Mouse (Mus musculus): Measurements from ENCODE around the gene Tnfsf10.

The Tnfsf10 gene

GRCm38 (mm10) chr3:27323551-27323950 is 6.7 kb downstream of the Tnfsf10 start:
- H3K27me3 ChIP-seq (ENCODE audit: control insufficient read depth, insufficient read depth, low read length, poor library complexity, severe bottlenecking) = no peaks in the 10 kb centered on the region
- DNase-seq (ENCODE audit: low read depth, low spot score) = no peak
- no peaks in the 10 kb centered on the region; the same call in 1 of the 2 replicates for H3K36me3 ChIP-seq (ENCODE audit: control insufficient read depth, insufficient read depth, low read length, poor library complexity, severe bottlenecking)

DNA sequence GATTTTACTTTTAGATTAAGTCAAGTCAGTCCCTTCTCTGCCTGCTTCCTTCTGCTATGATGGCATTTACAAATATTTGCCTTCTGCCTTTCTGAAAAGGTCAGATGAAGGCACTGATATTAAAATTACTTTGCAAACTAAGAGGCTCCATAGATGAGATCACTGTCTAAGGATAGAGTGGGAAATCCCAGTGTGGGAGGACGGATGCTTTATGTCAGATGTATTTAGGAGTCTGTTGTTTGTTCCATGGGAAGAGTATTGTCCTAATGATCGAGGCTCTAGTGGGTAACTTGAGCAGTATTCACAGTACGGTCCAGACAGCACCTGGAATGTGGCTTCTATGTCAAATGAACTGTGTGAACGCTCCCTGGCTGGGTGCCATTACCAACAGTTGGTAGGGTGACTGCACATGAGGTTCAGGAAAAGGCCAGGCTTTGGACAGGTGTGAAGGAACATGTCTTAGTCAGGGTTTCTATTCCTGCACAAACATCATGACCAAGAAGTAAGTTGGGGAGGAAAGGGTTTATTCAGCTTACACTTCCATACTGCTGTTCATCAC is 9.9 kb downstream of the Tnfsf10 start:
- no peaks in the 10 kb centered on the region; the same call in 1 of the 2 replicates for H3K36me3 ChIP-seq (ENCODE audit: control insufficient read depth, insufficient read depth, low read length, poor library complexity, severe bottlenecking)
- no peak for DNase-seq (ENCODE audit: low read depth, low spot score)
- no peaks in the 10 kb centered on the region for H3K27me3 ChIP-seq (ENCODE audit: control insufficient read depth, insufficient read depth, low read length, poor library complexity, severe bottlenecking)

DNA sequence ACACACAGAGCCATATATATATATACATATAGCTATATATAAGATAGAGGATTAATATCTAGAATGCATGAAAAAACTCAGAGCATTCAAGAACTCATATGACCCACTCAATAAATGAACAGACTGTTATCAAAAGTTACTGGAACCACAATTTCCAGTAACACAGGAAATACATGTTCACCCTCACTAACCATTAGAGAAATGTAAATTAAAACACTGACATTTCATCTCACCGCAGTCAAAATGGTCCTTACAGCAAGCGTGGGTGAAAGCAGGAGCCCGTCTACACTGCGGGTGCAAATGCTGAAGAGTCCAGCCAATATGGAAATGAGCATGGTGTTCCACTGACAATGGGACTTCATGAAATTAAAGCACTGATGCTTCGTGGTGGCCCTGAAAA is 13.9 kb downstream of the Tnfsf10 start:
- Histone ChIP-seq H3K27me3 (ENCODE audit: control insufficient read depth, insufficient read depth, low read length, poor library complexity, severe bottlenecking) (no peaks in the 10 kb centered on the region), H3K36me3 (ENCODE audit: control insufficient read depth, insufficient read depth, low read length, poor library complexity, severe bottlenecking) (no peaks in the 10 kb centered on the region)
- DNase-seq (ENCODE audit: low read depth, low spot score) = no peak

DNA sequence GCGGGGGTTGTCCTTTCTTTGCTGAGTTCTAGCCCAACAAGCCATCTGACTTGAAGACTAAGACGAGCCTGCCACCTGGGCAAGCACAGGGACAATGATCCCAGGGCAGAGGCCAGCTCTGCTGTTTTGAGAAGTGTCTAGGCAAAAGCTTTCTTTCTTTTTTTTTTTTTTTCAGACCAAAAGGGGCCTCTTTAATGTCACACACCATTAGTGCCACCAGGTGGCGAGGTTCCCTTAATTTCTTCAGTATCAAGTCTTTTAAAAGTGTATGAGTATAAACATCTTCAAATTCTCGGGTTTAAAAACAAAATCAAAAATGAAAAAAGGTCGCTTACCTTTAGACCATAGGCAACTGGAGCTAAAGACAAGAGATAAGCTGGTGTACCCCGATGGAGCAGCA is 21.6 kb downstream of the Tnfsf10 start:
- DNase-seq (ENCODE audit: low read depth, low spot score) = peak; percentile 22
- no peaks in the 10 kb centered on the region for H3K36me3 ChIP-seq (ENCODE audit: control insufficient read depth, insufficient read depth, low read length, poor library complexity, severe bottlenecking)
- H3K27me3 ChIP-seq (ENCODE audit: control insufficient read depth, insufficient read depth, low read length, poor library complexity, severe bottlenecking) = no peaks in the 10 kb centered on the region

DNA sequence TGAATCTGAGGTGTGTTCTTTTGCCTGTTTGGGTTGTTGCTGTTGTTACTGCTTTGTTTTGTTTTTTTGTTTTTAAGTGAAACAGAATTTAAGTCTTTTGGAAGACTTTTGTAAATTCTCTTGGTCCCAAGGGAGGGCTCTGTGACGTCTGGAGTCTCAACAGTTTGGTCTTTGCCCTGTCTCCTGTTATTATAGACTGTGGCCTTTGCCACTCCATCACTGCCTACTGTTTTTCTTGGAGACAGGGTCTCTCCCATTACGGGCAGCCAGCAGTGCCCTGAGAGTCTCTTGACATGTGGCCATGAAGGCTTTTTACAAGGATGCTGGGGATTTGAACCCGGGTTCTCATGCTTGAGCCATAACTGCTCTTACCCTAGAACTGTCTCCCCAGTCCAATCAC is 22.1 kb downstream of the Tnfsf10 start:
- H3K27me3 ChIP-seq (ENCODE audit: control insufficient read depth, insufficient read depth, low read length, poor library complexity, severe bottlenecking) = no peaks in the 10 kb centered on the region
- no peak for DNase-seq (ENCODE audit: low read depth, low spot score)
- no peaks in the 10 kb centered on the region for H3K36me3 ChIP-seq (ENCODE audit: control insufficient read depth, insufficient read depth, low read length, poor library complexity, severe bottlenecking)

- Histone ChIP-seq H3K36me3 (ENCODE audit: control insufficient read depth, insufficient read depth, low read length, poor library complexity, severe bottlenecking) (no peaks in the 10 kb centered on the region), H3K27me3 (ENCODE audit: control insufficient read depth, insufficient read depth, low read length, poor library complexity, severe bottlenecking) (no peaks in the 10 kb centered on the region)
- DNase-seq (ENCODE audit: low read depth, low spot score) = no peak
These were observed 23.9 kb downstream of the Tnfsf10 start for GRCm38 (mm10) chr3:27340757-27341156.

- no peak for DNase-seq (ENCODE audit: low read depth, low spot score)
- Histone ChIP-seq H3K36me3 (ENCODE audit: control insufficient read depth, insufficient read depth, low read length, poor library complexity, severe bottlenecking) (no peaks in the 10 kb centered on the region), H3K27me3 (ENCODE audit: control insufficient read depth, insufficient read depth, low read length, poor library complexity, severe bottlenecking) (no peaks in the 10 kb centered on the region)
These were observed 25.6 kb downstream of the Tnfsf10 start for GRCm38 (mm10) chr3:27342462-27342861.

DNA sequence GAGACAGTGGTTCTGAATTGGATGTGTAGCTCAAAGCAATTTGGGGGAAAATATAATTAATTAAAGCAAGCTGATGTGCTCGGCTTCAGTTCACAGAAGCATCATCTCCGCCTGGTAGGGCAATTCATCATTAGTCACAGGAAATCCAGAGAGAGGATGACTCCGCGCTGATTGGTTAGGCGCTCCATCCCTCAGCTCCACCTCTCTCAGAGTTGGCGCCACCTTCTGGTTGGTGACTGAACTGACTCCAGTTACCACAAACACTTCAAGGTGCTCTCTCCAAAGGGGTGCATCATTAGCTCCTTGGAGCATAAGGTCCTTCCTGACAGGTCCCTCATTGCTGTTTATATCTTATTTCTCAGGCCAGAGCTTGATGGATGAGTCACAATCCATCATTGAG is 28.7 kb downstream of the Tnfsf10 start:
- Histone ChIP-seq H3K36me3 (ENCODE audit: control insufficient read depth, insufficient read depth, low read length, poor library complexity, severe bottlenecking) (no peaks in the 10 kb centered on the region), H3K27me3 (ENCODE audit: control insufficient read depth, insufficient read depth, low read length, poor library complexity, severe bottlenecking) (no peaks in the 10 kb centered on the region)
- peak; percentile 75 for DNase-seq (ENCODE audit: low read depth, low spot score)

DNA sequence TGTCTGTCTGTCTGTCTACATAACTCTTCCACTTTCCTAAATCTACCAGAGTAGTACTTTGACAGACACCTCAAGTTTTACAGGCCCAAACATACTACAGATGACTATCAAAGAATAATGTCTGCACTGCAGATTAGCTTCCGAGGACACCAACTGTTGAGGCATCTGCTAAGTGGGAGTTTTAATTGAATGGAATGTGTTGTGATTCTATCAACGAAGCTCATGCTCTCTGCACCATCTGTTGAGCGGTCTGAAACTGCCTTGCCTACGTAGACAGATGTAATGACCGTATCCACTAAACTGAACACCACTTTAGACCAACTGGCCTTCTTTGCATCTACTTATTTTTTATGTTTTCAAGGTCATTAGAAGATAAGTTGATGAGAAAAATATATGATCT is 31.6 kb downstream of the Tnfsf10 start:
- Histone ChIP-seq H3K27me3 (ENCODE audit: control insufficient read depth, insufficient read depth, low read length, poor library complexity, severe bottlenecking) (no peaks in the 10 kb centered on the region), H3K36me3 (ENCODE audit: control insufficient read depth, insufficient read depth, low read length, poor library complexity, severe bottlenecking) (no peaks in the 10 kb centered on the region)
- no peak for DNase-seq (ENCODE audit: low read depth, low spot score)

DNA sequence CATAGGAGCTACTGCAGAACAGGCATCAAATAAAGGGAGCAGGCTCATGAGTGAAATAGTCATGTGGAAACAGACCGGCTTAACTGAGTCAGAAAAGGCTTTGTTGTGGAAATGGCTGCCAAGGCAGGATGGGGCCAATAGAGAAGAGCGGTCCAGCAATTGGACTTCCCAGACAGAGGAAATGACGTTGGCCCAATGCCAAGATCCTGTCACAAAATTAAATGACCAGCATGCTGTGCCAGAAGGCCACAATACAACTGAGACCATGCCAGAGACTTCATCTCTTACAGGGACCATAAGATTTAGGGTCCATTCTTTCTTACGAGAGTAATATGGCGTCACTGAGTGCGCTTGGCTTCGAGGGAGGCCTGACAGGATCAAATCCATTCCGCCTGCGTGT is 34.3 kb downstream of the Tnfsf10 start:
- H3K36me3 ChIP-seq (ENCODE audit: control insufficient read depth, insufficient read depth, low read length, poor library complexity, severe bottlenecking) = no peaks in the 10 kb centered on the region
- no peak for DNase-seq (ENCODE audit: low read depth, low spot score)

DNA sequence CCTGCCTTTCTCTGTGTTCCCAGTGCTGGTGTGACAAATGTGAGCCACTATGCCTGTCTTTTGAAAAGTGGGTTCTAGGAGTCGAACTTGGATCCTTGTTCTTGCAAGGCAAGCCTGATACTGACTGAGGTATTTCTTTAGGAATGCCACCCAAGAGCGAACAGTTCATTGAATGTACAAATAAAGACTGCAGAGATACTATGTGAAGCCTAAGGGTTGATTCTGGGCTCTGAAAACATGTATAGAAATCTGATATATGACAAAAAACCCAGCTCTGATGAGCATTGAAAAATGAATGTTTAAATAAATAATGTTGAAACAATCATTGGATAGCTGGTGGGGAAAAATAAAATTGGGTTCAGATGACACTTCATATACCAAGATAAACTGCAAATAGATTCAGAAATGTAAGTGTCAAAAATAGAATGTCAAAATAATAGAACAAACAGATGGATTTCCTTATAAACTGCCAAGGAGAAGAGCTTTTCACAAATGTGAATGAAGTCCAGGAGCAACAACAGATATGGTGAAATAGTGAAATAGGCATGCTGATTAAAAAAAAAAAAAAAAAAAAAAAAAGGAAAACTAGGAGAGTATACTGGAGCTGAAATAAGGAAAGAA is 42.4 kb downstream of the Tnfsf10 start:
- Histone ChIP-seq H3K36me3 (ENCODE audit: control insufficient read depth, insufficient read depth, low read length, poor library complexity, severe bottlenecking) (no peaks in the 10 kb centered on the region), H3K27me3 (ENCODE audit: control insufficient read depth, insufficient read depth, low read length, poor library complexity, severe bottlenecking) (peaks cover 3% of the 10 kb centered on the region; the same call in 1 of the 2 replicates)
- DNase-seq (ENCODE audit: low read depth, low spot score) = no peak

More for the DNA sequence above, 34.3 kb downstream of the Tnfsf10 start:
- H3K27me3 ChIP-seq (ENCODE audit: control insufficient read depth, insufficient read depth, low read length, poor library complexity, severe bottlenecking) = no peaks in the 10 kb centered on the region

GRCm38 (mm10) chr3:27370125-27370524 is 53.3 kb downstream of the Tnfsf10 start:
- no peaks in the 10 kb centered on the region for H3K27me3 ChIP-seq (ENCODE audit: control insufficient read depth, insufficient read depth, low read length, poor library complexity, severe bottlenecking)
- H3K36me3 ChIP-seq (ENCODE audit: control insufficient read depth, insufficient read depth, low read length, poor library complexity, severe bottlenecking) = no peaks in the 10 kb centered on the region

DNA sequence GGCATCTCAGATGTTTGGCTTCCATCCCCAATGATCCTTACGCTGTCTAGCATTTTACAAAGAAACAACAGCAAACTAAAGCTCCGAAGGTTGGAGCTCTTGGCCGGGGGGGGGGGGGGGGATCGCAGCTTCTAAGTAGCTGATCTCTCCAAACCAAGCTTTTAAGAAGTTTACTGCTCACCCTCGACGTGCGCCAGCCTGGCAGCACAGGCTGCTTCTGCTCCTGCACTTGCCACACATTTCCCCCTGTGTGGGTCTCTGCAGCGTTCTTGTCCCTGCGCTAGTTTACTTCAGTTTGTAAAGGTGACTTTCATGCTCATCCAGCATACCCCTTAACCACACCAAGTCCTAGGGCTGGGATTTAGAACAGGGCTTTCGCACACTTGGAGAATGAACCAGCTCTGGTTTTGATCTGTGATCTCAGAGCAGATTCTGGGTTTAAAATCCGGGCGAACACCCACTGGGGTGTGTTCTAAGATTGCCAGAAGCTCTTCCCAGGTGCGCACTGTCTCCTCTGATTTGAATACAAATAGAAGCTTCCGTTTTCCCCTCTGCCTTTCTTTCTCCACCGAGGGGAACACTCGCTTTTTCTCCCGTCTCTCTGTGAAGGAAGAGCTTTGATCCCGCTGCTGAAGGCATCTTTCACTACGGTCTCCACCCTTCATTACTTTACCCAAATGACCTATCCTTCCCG is 53.9 kb downstream of the Tnfsf10 start:
- Histone ChIP-seq H3K36me3 (ENCODE audit: control insufficient read depth, insufficient read depth, low read length, poor library complexity, severe bottlenecking) (no peaks in the 10 kb centered on the region), H3K27me3 (ENCODE audit: control insufficient read depth, insufficient read depth, low read length, poor library complexity, severe bottlenecking) (no peaks in the 10 kb centered on the region)
- DNase-seq (ENCODE audit: low read depth, low spot score) = no peak

More at GRCm38 (mm10) chr3:27370125-27370524, 53.3 kb downstream of the Tnfsf10 start:
- no peak for DNase-seq (ENCODE audit: low read depth, low spot score)

GRCm38 (mm10) chr3:27371276-27371621 is 54.4 kb downstream of the Tnfsf10 start, which contains the start of gene Ghsr:
Ghsr (plus strand) TSS chr3:27371351.
- no peaks in the 10 kb centered on the region for H3K36me3 ChIP-seq (ENCODE audit: control insufficient read depth, insufficient read depth, low read length, poor library complexity, severe bottlenecking)
- no peaks in the 10 kb centered on the region for H3K27me3 ChIP-seq (ENCODE audit: control insufficient read depth, insufficient read depth, low read length, poor library complexity, severe bottlenecking)
- DNase-seq (ENCODE audit: low read depth, low spot score) = no peak
